Mouse (Mus musculus): ENCODE results near the gene Tmub1. TPM values are rescaled to one million over a fixed set of nuclear protein-coding genes. Genes with fewer than 3 reads are reported as not detected.

The Tmub1 gene
- total RNA-seq, 2 experiments from 2014 or later: 22.2 to 22.5 TPM

GRCm38 (mm10) chr5:24426556-24427284, 20.9 kb downstream of the Tmub1 start:
- no peak for DNase-seq (ENCODE audit: low spot score in 2 of 2)
- no peak overlapping the region for H3K4me3 ChIP-seq

GRCm38 (mm10) chr5:24426037-24426432, 21.6 kb downstream of the Tmub1 start:
- no peak for DNase-seq (ENCODE audit: low spot score in 2 of 2)
- Histone ChIP-seq H3K27ac (no peak overlapping the region), H3K4me3 (peak overlapping the region; percentile 95)
- TF ChIP-seq CTCF (conservative IDR thresholded peaks at IDR 0.05): no peak

More at GRCm38 (mm10) chr5:24426556-24427284, 20.9 kb downstream of the Tmub1 start:
- no peak for TF ChIP-seq CTCF (conservative IDR thresholded peaks at IDR 0.05)
- H3K27ac ChIP-seq: no peak overlapping the region

- DNase-seq (ENCODE audit: low spot score in 2 of 2): no peak
- H3K27ac ChIP-seq: peak overlapping the region; percentile 96
- peak; percentile 39 for TF ChIP-seq CTCF (conservative IDR thresholded peaks at IDR 0.05)
Measured at GRCm38 (mm10) chr5:24425421-24426036, 22.1 kb downstream of the Tmub1 start.

GRCm38 (mm10) chr5:24424861-24425411, 22.7 kb downstream of the Tmub1 start:
- DNase-seq (ENCODE audit: low spot score in 2 of 2): peak; percentile 54 to 77
- H3K4me3 ChIP-seq: peak overlapping the region; percentile 95
- peak overlapping the region; percentile 96 for H3K27ac ChIP-seq
- no peak for TF ChIP-seq CTCF (conservative IDR thresholded peaks at IDR 0.05)

More at GRCm38 (mm10) chr5:24425421-24426036, 22.1 kb downstream of the Tmub1 start:
- peak overlapping the region; percentile 95 for H3K4me3 ChIP-seq

GRCm38 (mm10) chr5:24424004-24424781, 23.5 kb downstream of the Tmub1 start:
- no peak for TF ChIP-seq CTCF (conservative IDR thresholded peaks at IDR 0.05)
- Histone ChIP-seq H3K27ac (peak overlapping the region; percentile 96), H3K4me3 (peak overlapping the region; percentile 95)
- DNase-seq (ENCODE audit: low spot score in 2 of 2): no peak

GRCm38 (mm10) chr5:24423129-24424003, 24.3 kb downstream of the Tmub1 start, which contains the start of the genes Cdk5 and Slc4a2:
Gene Cdk5, minus strand, starts transcription at chr5:24423530.
Gene Slc4a2, plus strand, starts transcription at chr5:24423837.
- H3K4me3 ChIP-seq: peak within 1 kb of the TSS; percentile 95
- peak; percentile 99 to 100 for DNase-seq (ENCODE audit: low spot score in 2 of 2)
- H3K27ac ChIP-seq: peak within 1 kb of the TSS; percentile 96
- peak; percentile 36 for TF ChIP-seq CTCF (conservative IDR thresholded peaks at IDR 0.05)

GRCm38 (mm10) chr5:24420381-24420780, 27.3 kb downstream of the Tmub1 start:
- Histone ChIP-seq H3K4me3 (no peak overlapping the region), H3K27ac (no peak overlapping the region)
- no peak for DNase-seq (ENCODE audit: low spot score in 2 of 2)
- no peak for TF ChIP-seq CTCF (conservative IDR thresholded peaks at IDR 0.05)

GRCm38 (mm10) chr5:24417587-24417986, 30.1 kb downstream of the Tmub1 start:
- Histone ChIP-seq H3K4me3 (no peak overlapping the region), H3K27ac (no peak overlapping the region)
- DNase-seq (ENCODE audit: low spot score in 2 of 2): no peak
- TF ChIP-seq CTCF (conservative IDR thresholded peaks at IDR 0.05): no peak

GRCm38 (mm10) chr5:24416222-24416736, 31.4 kb downstream of the Tmub1 start:
- DNase-seq (ENCODE audit: low spot score in 2 of 2): peak; percentile 74 to 78
- Histone ChIP-seq H3K27ac (peak overlapping the region; percentile 21; the same call in 1 of the 2 replicates), H3K4me3 (peak overlapping the region; percentile 24; the same call in 1 of the 2 replicates)
- TF ChIP-seq CTCF (conservative IDR thresholded peaks at IDR 0.05): peak; percentile 86

GRCm38 (mm10) chr5:24413938-24414337, 33.7 kb downstream of the Tmub1 start:
- TF ChIP-seq CTCF (conservative IDR thresholded peaks at IDR 0.05): no peak
- no peak for DNase-seq (ENCODE audit: low spot score in 2 of 2)
- Histone ChIP-seq H3K27ac (no peak overlapping the region), H3K4me3 (no peak overlapping the region)

- Histone ChIP-seq H3K27ac (no peak within 1 kb of the TSS), H3K4me3 (no peak within 1 kb of the TSS)
- no peak for TF ChIP-seq CTCF (conservative IDR thresholded peaks at IDR 0.05)
- no peak for DNase-seq (ENCODE audit: low spot score in 2 of 2)
Measured at GRCm38 (mm10) chr5:24413042-24413693, 34.5 kb downstream of the Tmub1 start, which contains the start of gene Asic3. Gene Asic3, plus strand, starts transcription at chr5:24413392.
